Mouse (Mus musculus) MEL (cell line): Measurements from ENCODE around the gene Gm10300.

Source experiments
- CTCF ChIP-seq, 3 experiments: IDR thresholded peaks in 2 of 3; conservative IDR thresholded peaks in 1 of 3; 2 replicates each; pipeline ENCODE4 v1.5.1; 2011 to 2012; ENCODE audit warnings: low read length in 3 of 3, low read depth in 2 of 3, mild to moderate bottlenecking in 2 of 3, improper control_type of control experiment in 1 of 3, inconsistent platforms in 1 of 3, mixed read lengths in 1 of 3, moderate library complexity in 1 of 3; ENCODE audit not compliant: control insufficient read depth in 1 of 3, insufficient read depth in 1 of 3, poor library complexity in 1 of 3, severe bottlenecking in 1 of 3
- E2F4 ChIP-seq: IDR thresholded peaks from 2 replicates; pipeline ENCODE4 v1.6.1; 2011; ENCODE audit warnings: low read depth, low read length, improper control_type of control experiment, borderline replicate concordance
- GABPA ChIP-seq: IDR thresholded peaks from 2 replicates; pipeline ENCODE4 v1.6.1; 2012; ENCODE audit warnings: low read depth, mild to moderate bottlenecking, inconsistent platforms, low read length, improper control_type of control experiment, moderate library complexity
- JUND ChIP-seq: IDR thresholded peaks from 2 replicates; pipeline ENCODE4 v1.6.1; 2011; ENCODE audit warnings: low read depth, mild to moderate bottlenecking, improper control_type of control experiment, low read length
- MAZ ChIP-seq: IDR thresholded peaks from 2 replicates; pipeline ENCODE4 v1.6.1; 2012; ENCODE audit warnings: low read depth, mild to moderate bottlenecking, inconsistent platforms, low read length, improper control_type of control experiment
- POLR2A ChIP-seq, 2 experiments: IDR thresholded peaks; 2 replicates each; pipeline ENCODE4 v1.6.1; 2011 to 2012; ENCODE audit warnings: low read length in 2 of 2, mild to moderate bottlenecking in 2 of 2, control low read depth in 1 of 2, improper control_type of control experiment in 1 of 2, low read depth in 1 of 2, moderate library complexity in 1 of 2; ENCODE audit not compliant: control insufficient read depth in 1 of 2, insufficient read depth in 1 of 2, poor library complexity in 1 of 2
- USF1 ChIP-seq: IDR thresholded peaks from 2 replicates; pipeline ENCODE4 v1.6.1; 2014; ENCODE audit warnings: low read depth, mild to moderate bottlenecking, inconsistent platforms, low read length, improper control_type of control experiment, moderate library complexity

DNA sequence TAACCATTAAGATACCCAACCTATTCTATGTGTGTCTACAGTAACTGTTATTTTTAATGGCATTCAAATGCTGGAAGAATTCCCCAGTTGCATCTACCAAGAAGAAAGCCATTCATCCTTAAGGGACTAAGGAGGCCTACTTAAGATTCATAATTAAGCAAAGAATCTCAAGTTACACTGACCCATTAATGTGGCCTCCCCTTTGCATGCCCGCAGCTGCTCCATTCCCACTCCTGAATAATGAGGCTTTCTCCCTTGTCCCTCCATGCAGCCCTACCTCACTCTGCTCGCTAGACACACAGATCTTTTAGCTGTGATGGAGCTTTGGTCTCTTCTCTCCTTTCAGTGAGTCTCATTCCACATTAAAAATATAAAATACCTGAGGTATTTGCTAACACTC is 40.3 kb upstream of the Gm10300 start:
- TF ChIP-seq CTCF (IDR thresholded peaks at IDR 0.05 in 2 of 3, conservative IDR thresholded peaks at IDR 0.05 in 1 of 3; ENCODE audit: control insufficient read depth in 1 of 3, insufficient read depth in 1 of 3, low read depth in 2 of 3, low read length in 3 of 3, poor library complexity in 1 of 3, severe bottlenecking in 1 of 3) (no peak), POLR2A (IDR thresholded peaks at IDR 0.05; ENCODE audit: control insufficient read depth in 1 of 2, insufficient read depth in 1 of 2, low read depth in 1 of 2, low read length in 2 of 2, poor library complexity in 1 of 2) (no peak), E2F4 (no peak), JUND (no peak), USF1 (no peak), MAZ (no peak), GABPA (no peak)
